Mouse (Mus musculus) CH12.LX (cell line): ENCODE measurements around the gene Ndst2. TPM values are rescaled to one million over a fixed set of nuclear protein-coding genes. Genes with fewer than 3 reads are reported as not detected.

Experiments
- DNase-seq: peaks from one replicate; pipeline ENCODE4 v3.0.0-alpha.2; 2013; ENCODE audit errors: extremely low read depth
- H3K27ac ChIP-seq: 2 replicates; pipeline ENCODE4 v1.5.1; 2012; ENCODE audit warnings: low read depth, mild to moderate bottlenecking, control low read depth, moderate library complexity; ENCODE audit not compliant: insufficient read depth
- H3K27me3 ChIP-seq: replicated peaks from 2 replicates; pipeline ENCODE3; 2012; ENCODE audit warnings: inconsistent platforms
- H3K36me3 ChIP-seq, 2 experiments: replicated peaks in 1 of 2; 2 replicates each; pipeline versions ENCODE3 to v1.6.1; 2012; ENCODE audit warnings: inconsistent platforms in 1 of 2, low read length in 1 of 2, mild to moderate bottlenecking in 1 of 2, mixed read lengths in 1 of 2, moderate library complexity in 1 of 2; ENCODE audit not compliant: control insufficient read depth in 1 of 2, insufficient read depth in 1 of 2
- H3K4me1 ChIP-seq, 2 experiments: 2 replicates each; pipeline ENCODE4 v1.6.1; 2012; ENCODE audit warnings: inconsistent platforms in 1 of 2, moderate library complexity in 1 of 2; ENCODE audit not compliant: insufficient read depth in 2 of 2, control insufficient read depth in 1 of 2
- H3K4me2 ChIP-seq: 2 replicates; pipeline ENCODE4 v1.6.1; 2012; ENCODE audit warnings: low read depth, mild to moderate bottlenecking, control low read depth; ENCODE audit not compliant: poor library complexity, insufficient read depth, severe bottlenecking
- H3K4me3 ChIP-seq, 3 experiments: fragments of 150-350 bp in 1 of 3; sonication (generic) in 1 of 3; replicated peaks in 1 of 3; 2 replicates each; pipeline versions ENCODE3 to v1.5.1; 2011 to 2012; ENCODE audit warnings: low read depth in 2 of 3, low read length in 2 of 3, mild to moderate bottlenecking in 2 of 3, moderate library complexity in 2 of 3, control low read depth in 1 of 3, improper control_type of control experiment in 1 of 3, inconsistent platforms in 1 of 3, mixed read lengths in 1 of 3; ENCODE audit not compliant: poor library complexity in 1 of 3
- H3K79me2 ChIP-seq: replicated peaks from 2 replicates; pipeline ENCODE4 v1.6.1; 2012; ENCODE audit warnings: mild to moderate bottlenecking, moderate library complexity; ENCODE audit not compliant: control insufficient read depth, poor library complexity, insufficient read depth, severe bottlenecking; ENCODE audit errors: extremely low read depth
- H3K9ac ChIP-seq: 2 replicates; pipeline ENCODE4 v1.6.1; 2012; ENCODE audit warnings: low read depth, mild to moderate bottlenecking, control low read depth, moderate library complexity; ENCODE audit not compliant: insufficient read depth
- H3K9me3 ChIP-seq: replicated peaks from 2 replicates; pipeline ENCODE3; 2012; ENCODE audit warnings: low read length, inconsistent platforms, mixed read lengths
- BHLHE40 ChIP-seq: IDR thresholded peaks from 2 replicates; pipeline ENCODE4 v1.6.1; 2011; ENCODE audit warnings: mild to moderate bottlenecking, low read depth, low read length, improper control_type of control experiment
- CHD1 ChIP-seq: IDR thresholded peaks from 2 replicates; pipeline ENCODE4 v1.6.1; 2012; ENCODE audit warnings: low read depth, low read length, improper control_type of control experiment, inconsistent platforms
- CTCF ChIP-seq, 2 experiments: IDR thresholded peaks in 1 of 2; conservative IDR thresholded peaks in 1 of 2; 2 replicates each; pipeline ENCODE4 v1.5.1; 2011 to 2012; ENCODE audit warnings: low read depth in 2 of 2, low read length in 2 of 2, improper control_type of control experiment in 1 of 2, inconsistent platforms in 1 of 2, mild to moderate bottlenecking in 1 of 2, moderate library complexity in 1 of 2
- HCFC1 ChIP-seq: IDR thresholded peaks from 2 replicates; pipeline ENCODE4 v1.6.1; 2012; ENCODE audit warnings: low read depth, mild to moderate bottlenecking, inconsistent platforms, low read length, improper control_type of control experiment
- IRF4 ChIP-seq: IDR thresholded peaks from 2 replicates; pipeline ENCODE4 v1.6.1; 2014; ENCODE audit warnings: low read depth, mild to moderate bottlenecking, inconsistent platforms, low read length, improper control_type of control experiment
- JUN ChIP-seq: IDR thresholded peaks from 2 replicates; pipeline ENCODE4 v1.6.1; 2011; ENCODE audit warnings: low read depth, mild to moderate bottlenecking, low read length, improper control_type of control experiment, moderate library complexity; ENCODE audit not compliant: insufficient read depth
- JUND ChIP-seq: conservative IDR thresholded peaks from 2 replicates; pipeline ENCODE4 v1.6.1; 2011; ENCODE audit warnings: low read depth, low read length, improper control_type of control experiment
- MAX ChIP-seq: IDR thresholded peaks from 2 replicates; pipeline ENCODE4 v1.6.1; 2011; ENCODE audit warnings: low read length, improper control_type of control experiment
- MAZ ChIP-seq: IDR thresholded peaks from 2 replicates; pipeline ENCODE4 v1.6.1; 2012; ENCODE audit warnings: low read depth, mild to moderate bottlenecking, inconsistent platforms, low read length, improper control_type of control experiment, moderate library complexity
- MYC ChIP-seq: IDR thresholded peaks from 2 replicates; pipeline ENCODE4 v1.6.1; 2011; ENCODE audit warnings: low read depth, mild to moderate bottlenecking, improper control_type of control experiment, low read length
- POLR2AphosphoS2 ChIP-seq: IDR thresholded peaks from 2 replicates; pipeline ENCODE4 v1.6.1; 2011; ENCODE audit warnings: low read depth, low read length, improper control_type of control experiment
- RAD21 ChIP-seq: IDR thresholded peaks from 2 replicates; pipeline ENCODE4 v1.6.1; 2011; ENCODE audit warnings: low read depth, mild to moderate bottlenecking, low read length, improper control_type of control experiment, moderate library complexity
- SMC3 ChIP-seq: IDR thresholded peaks from 2 replicates; pipeline ENCODE4 v1.6.1; 2011; ENCODE audit warnings: low read depth, low read length, improper control_type of control experiment
- TBP ChIP-seq: conservative IDR thresholded peaks from 2 replicates; pipeline ENCODE4 v1.6.1; 2011; ENCODE audit warnings: low read depth, low read length, improper control_type of control experiment
- USF1 ChIP-seq: IDR thresholded peaks from 2 replicates; pipeline ENCODE4 v1.6.1; 2014; ENCODE audit warnings: low read depth, mild to moderate bottlenecking, inconsistent platforms, low read length, improper control_type of control experiment
- ZC3H11A ChIP-seq: IDR thresholded peaks from 2 replicates; pipeline ENCODE4 v1.6.1; 2012; ENCODE audit warnings: low read depth, mild to moderate bottlenecking, inconsistent platforms, low read length, improper control_type of control experiment
- ZNF384 ChIP-seq: IDR thresholded peaks from 2 replicates; pipeline ENCODE4 v1.6.1; 2012; ENCODE audit warnings: low read depth, low read length, improper control_type of control experiment, inconsistent platforms
- dilution Hi-C: fragments of 300-500 bp; cut with MboI; formaldehyde crosslinking; loops from 2 replicates; pipeline ENCODE4 v1.14.3; 2020; ENCODE audit warnings: low sequenced_read_pairs; ENCODE audit not compliant: extremely low pct_unique_long_range_greater_than_20kb, extremely low pct_ligation_motif_present
- in situ Hi-C: fragments of 300-500 bp; cut with MboI; formaldehyde crosslinking; loops from 3 replicates; pipeline ENCODE4 v1.14.3; 2019; ENCODE audit warnings: low sequenced_read_pairs, low pct_ligation_motif_present, low pct_unique_long_range_greater_than_20kb, mixed read lengths
- polyA plus RNA-seq: library from polyadenylated mRNA; unstranded; fragments of >175 nt; gene quantifications from 2 replicates; pipeline ENCODE4 v1.2.1, GENCODE M21; 2012; ENCODE audit warnings: low read depth; ENCODE audit not compliant: insufficient read length
- total RNA-seq, 2 experiments: library from RNA; depleted of rRNA; stranded (reverse); fragments of 300-350 nt in 1 of 2; fragments of >200 nt in 1 of 2; gene quantifications; 2 replicates each; pipeline ENCODE4 v1.2.3; 2012 to 2014

Ndst2 gene
- total and polyA plus RNA-seq, 3 experiments = 11.4 to 18.0 (median 17.8) TPM

- TF ChIP-seq RAD21 (peak; percentile 78), CHD1 (no peak), CTCF (conservative IDR thresholded peaks at IDR 0.05 in 1 of 2, IDR thresholded peaks at IDR 0.05 in 1 of 2; ENCODE audit: low read depth in 2 of 2, low read length in 2 of 2) (peak; percentile 73 to 92), SMC3 (peak; percentile 91), ZC3H11A (peak; percentile 17)
- no peaks in the 10 kb centered on the region for H3K27me3 ChIP-seq
- peak; percentile 75 for DNase-seq
- H3K4me3 ChIP-seq = no peak overlapping the region
- in situ Hi-C loops (no loop called here), dilution Hi-C loops (no loop called here)
- no peak overlapping the region for H3K9ac ChIP-seq
- H3K27ac ChIP-seq = no peak overlapping the region
- no peak overlapping the region for H3K4me2 ChIP-seq
- H3K9me3 ChIP-seq = no peaks in the 10 kb centered on the region
- H3K36me3 ChIP-seq = peaks cover 46 to 91% of the 10 kb centered on the region in 2 experiments
- no peaks in the 10 kb centered on the region for H3K79me2 ChIP-seq
- H3K4me1 ChIP-seq = no peaks in the 10 kb centered on the region
Measured at GRCm38 (mm10) chr14:20765642-20766258, 31.4 kb upstream of the Ndst2 start.

- in situ Hi-C loops = loop anchor here (5.0 kb wide), 1 partner anchor 32 kb away; no protein-coding TSS in a partner anchor
- no peaks in the 10 kb centered on the region for H3K27me3 ChIP-seq
- H3K9me3 ChIP-seq = no peaks in the 10 kb centered on the region
- H3K4me2 ChIP-seq = no peak overlapping the region
- no peak for DNase-seq
- no peak overlapping the region for H3K4me3 ChIP-seq
- H3K36me3 ChIP-seq = peaks cover 52 to 91% of the 10 kb centered on the region in 2 experiments
- no peaks in the 10 kb centered on the region for H3K4me1 ChIP-seq
- dilution Hi-C loops = no loop called here
- no peak overlapping the region for H3K9ac ChIP-seq
- TF ChIP-seq JUND = no peak
- TF ChIP-seq HCFC1 = no peak
- no peak for TF ChIP-seq TBP
- TF ChIP-seq CTCF (conservative IDR thresholded peaks at IDR 0.05 in 1 of 2, IDR thresholded peaks at IDR 0.05 in 1 of 2; ENCODE audit: low read depth in 2 of 2, low read length in 2 of 2) = no peak
- no peak for TF ChIP-seq IRF4
- TF ChIP-seq MAX = no peak
- TF ChIP-seq MYC = no peak
- no peak for TF ChIP-seq JUN
- TF ChIP-seq USF1 = no peak
- TF ChIP-seq BHLHE40 = no peak
- no peak for TF ChIP-seq ZC3H11A
- no peak for TF ChIP-seq MAZ
- no peak for TF ChIP-seq POLR2AphosphoS2
- TF ChIP-seq ZNF384 = no peak
- H3K79me2 ChIP-seq = no peaks in the 10 kb centered on the region
- H3K27ac ChIP-seq = no peak overlapping the region
Measured at GRCm38 (mm10) chr14:20764942-20765341, 30.6 kb upstream of the Ndst2 start.
